Mouse (Mus musculus): ENCODE data around the gene Doc2b.

DNA sequence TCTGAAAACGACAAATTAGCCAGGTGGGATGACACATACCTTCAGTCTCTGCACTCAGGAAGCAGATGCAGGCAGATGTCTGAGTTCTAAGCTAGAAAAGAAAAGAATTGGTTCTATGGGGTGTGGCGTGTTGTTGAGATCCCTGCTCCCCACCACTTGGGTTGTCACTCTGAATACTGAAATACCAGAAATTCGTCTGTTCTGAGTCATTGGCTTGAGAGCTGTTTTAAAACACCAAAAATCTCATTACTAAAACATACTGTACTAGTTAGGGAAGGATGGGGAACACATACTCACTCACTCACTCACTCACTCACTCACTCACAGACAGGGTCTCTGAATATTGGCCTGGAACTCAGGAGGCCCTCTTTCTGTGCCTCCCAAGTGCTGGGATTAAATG, 58.9 kb downstream of the Doc2b start:
- TF ChIP-seq CTCF (IDR thresholded peaks at IDR 0.05; ENCODE audit: borderline replicate concordance, extremely low read depth, insufficient read depth, insufficient read length) (no peak), POLR2A (IDR thresholded peaks at IDR 0.05; ENCODE audit: borderline replicate concordance, extremely low read depth, insufficient read depth, insufficient read length, poor library complexity, severe bottlenecking) (no peak)
